Mouse (Mus musculus): ENCODE measurements around the gene Ss18l2. TPM values are rescaled to one million over a fixed set of nuclear protein-coding genes. Genes with fewer than 3 reads are reported as not detected.

Gene Ss18l2
- polyA plus RNA-seq, 1 experiment, result 10.9 TPM

DNA sequence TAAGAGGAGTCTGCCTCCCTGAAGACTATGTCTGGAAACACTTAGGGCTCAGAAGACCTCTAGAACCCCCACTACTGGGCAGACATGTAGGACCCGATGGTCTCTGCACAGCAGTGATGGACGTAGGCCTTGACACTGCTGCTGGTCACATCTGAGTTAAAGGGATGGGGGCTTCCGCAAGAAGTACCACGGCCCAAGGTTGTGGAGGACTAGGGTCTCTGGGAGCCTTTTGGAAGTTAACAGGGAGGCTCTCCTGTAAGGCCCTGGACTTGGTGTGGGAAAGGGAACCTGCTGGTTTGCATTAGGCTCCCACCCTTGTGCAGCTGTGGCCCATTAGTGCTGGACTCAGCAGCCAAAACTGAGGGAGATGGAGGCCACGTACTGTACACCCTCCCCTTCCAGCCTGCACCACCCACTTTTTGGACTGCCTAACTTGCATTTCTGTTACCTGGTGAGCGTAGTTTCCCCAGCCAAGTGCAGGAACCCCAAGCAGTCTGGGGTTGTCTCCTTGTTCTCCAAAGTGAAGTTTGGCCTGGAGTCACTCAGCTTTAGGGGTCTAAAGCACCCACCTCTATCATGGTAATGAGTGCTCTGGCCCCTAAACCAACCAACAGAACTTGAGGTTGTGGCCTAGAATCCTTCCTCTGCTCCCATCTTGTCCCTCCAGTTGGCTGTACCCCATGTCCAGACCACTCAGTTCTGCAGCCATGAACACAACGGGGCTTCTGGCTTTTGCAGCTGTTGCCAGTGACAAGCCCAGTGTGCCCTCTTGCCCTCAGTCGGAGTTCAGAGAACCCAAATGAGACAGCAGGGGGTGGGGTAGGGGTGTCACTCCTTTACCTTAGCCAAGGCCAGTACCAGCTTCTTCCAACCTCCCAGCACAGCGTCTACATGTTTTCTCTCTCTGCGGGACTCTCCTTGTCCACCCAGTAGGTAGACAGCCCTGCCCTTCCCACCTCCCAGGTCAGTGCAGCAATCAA is 48.0 kb downstream of the Ss18l2 start:
- 52% methylated on average over 10 of the region's 10 CpGs for WGBS
- H3K36me3 ChIP-seq (ENCODE audit: control insufficient read depth, insufficient read depth, low read length), result peaks cover 26% of the 10 kb centered on the region
- TF ChIP-seq POLR2A (IDR thresholded peaks at IDR 0.05; ENCODE audit: low read depth, low read length), result no peak
- TF ChIP-seq CTCF (IDR thresholded peaks at IDR 0.05; ENCODE audit: extremely low read depth, insufficient read length, insufficient replicate concordance, low read depth, low read length), result no peak
- peaks cover 9% of the 10 kb centered on the region for H3K4me1 ChIP-seq (ENCODE audit: control insufficient read depth, insufficient read depth, insufficient read length, low read length)
- H3K27ac ChIP-seq (ENCODE audit: insufficient read depth, low read depth, low read length), result no peak overlapping the region
- peaks cover 22% of the 10 kb centered on the region for H3K27me3 ChIP-seq (ENCODE audit: control insufficient read depth, insufficient read depth, low read length)
- no peak overlapping the region for H3K4me3 ChIP-seq (ENCODE audit: low read depth, low read length)

DNA sequence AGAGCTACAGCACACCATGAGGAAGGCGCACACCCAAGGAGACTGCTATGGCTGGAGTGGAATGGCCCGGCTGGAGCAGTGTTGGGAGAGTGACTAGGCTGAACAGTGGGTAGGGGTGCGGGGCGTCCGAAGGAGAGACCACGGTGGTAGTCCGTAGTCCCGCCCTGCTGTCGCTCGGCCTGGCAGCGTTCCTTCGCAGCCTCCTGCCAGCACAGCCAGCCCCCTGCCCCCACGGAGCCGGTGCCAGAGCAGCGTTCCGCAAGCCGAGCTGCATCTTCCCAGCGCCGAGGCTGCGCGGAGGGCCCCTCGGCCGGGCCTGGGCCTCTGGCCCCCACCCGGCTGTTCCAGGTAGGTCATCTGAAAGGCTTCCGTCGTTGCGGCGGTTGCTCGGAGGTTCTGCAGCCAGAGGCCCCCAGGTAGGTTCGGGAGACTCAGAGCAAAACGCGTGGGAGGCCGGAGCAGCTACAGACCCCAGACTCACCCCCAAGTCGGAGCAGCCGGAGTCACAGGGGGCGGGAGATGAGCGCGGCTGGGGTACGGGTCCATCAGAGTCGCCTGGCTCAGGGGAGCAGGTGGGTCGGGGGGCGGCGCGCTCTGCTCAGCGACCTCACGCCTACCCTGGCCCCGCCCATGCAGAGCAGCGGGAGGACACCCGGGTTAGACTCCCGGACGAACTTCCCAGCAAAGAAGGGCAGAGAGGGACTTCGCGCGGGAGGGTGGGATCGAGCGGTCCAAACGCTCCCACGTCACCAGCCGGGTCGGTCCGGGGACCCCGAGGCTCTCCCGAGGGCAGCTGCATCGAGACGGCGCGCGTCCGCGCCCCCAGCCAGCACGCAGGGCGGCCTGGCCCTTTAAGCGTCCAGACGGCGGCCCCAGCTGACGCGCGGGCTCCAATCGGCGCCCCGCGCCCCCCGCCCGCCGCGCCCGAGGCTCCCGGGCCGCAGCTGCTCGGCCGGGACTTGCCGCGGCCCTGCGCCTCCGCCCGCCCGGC is 49.3 kb downstream of the Ss18l2 start, which contains the start of gene Zfp651:
Gene Zfp651 (plus strand): TSS at position 240 of the 991 bp plus-strand sequence.
- H3K4me1 ChIP-seq (ENCODE audit: control insufficient read depth, insufficient read depth, insufficient read length, low read length), result peaks cover 9% of the 10 kb centered on the region
- 1% methylated on average over 97 of the region's 97 CpGs for WGBS
- peaks cover 18% of the 10 kb centered on the region for H3K36me3 ChIP-seq (ENCODE audit: control insufficient read depth, insufficient read depth, low read length)
- peaks cover 22% of the 10 kb centered on the region for H3K27me3 ChIP-seq (ENCODE audit: control insufficient read depth, insufficient read depth, low read length)
- peak within 1 kb of the TSS; percentile 83 for H3K4me3 ChIP-seq (ENCODE audit: low read depth, low read length)
- TF ChIP-seq CTCF (IDR thresholded peaks at IDR 0.05; ENCODE audit: extremely low read depth, insufficient read length, insufficient replicate concordance, low read depth, low read length), result no peak
- TF ChIP-seq POLR2A (IDR thresholded peaks at IDR 0.05; ENCODE audit: low read depth, low read length), result no peak
- H3K27ac ChIP-seq (ENCODE audit: insufficient read depth, low read depth, low read length), result no peak within 1 kb of the TSS

DNA sequence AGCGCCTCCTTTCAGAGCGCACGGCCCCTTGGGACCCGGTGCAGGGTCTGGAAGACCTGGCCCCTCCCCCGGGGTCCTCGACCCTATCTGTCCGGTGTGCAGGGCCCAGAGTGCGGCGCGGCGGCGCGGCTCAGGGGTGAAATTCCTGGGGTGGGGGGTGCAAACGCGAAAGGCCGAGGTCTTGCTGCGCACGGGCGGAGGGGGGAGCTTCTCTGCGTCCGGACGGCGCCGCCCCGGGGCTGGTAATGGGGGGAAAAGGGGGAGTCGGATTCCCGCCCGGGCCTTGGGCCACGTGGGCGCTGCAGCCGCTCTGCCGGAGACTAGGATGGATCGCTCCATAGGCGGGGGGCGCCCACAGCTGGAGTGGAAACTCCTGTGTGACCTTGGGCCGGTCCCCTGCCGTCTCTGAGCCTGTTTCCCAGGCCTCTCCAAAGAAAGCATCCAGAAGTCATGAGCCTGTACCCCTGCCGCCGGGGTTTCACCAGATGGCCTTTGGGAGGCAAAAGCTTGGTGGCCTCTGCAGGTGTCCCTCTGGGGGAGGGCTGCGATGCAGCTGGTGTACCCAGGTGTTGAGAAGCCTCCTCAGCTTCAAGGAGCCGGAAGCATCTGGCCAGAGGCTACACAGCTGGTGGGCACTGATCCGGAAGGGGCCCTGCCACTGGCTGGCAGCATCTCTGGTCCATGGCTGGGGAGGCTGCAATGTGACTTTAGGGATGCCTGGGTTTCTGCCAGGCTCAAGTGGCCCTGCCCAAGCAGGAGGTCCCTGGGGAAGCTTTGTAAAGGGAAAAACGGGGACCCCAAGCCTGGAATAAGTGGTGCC is 50.4 kb downstream of the Ss18l2 start:
- TF ChIP-seq POLR2A (IDR thresholded peaks at IDR 0.05; ENCODE audit: low read depth, low read length) (no peak), CTCF (IDR thresholded peaks at IDR 0.05; ENCODE audit: extremely low read depth, insufficient read length, insufficient replicate concordance, low read depth, low read length) (no peak)
- Histone ChIP-seq H3K4me3 (ENCODE audit: low read depth, low read length) (peak overlapping the region; percentile 83), H3K27me3 (ENCODE audit: control insufficient read depth, insufficient read depth, low read length) (peaks cover 22% of the 10 kb centered on the region), H3K4me1 (ENCODE audit: control insufficient read depth, insufficient read depth, insufficient read length, low read length) (peaks cover 9% of the 10 kb centered on the region), H3K27ac (ENCODE audit: insufficient read depth, low read depth, low read length) (no peak overlapping the region), H3K36me3 (ENCODE audit: control insufficient read depth, insufficient read depth, low read length) (peaks cover 9% of the 10 kb centered on the region)
- 2% methylated on average over 43 of the region's 43 CpGs for WGBS

DNA sequence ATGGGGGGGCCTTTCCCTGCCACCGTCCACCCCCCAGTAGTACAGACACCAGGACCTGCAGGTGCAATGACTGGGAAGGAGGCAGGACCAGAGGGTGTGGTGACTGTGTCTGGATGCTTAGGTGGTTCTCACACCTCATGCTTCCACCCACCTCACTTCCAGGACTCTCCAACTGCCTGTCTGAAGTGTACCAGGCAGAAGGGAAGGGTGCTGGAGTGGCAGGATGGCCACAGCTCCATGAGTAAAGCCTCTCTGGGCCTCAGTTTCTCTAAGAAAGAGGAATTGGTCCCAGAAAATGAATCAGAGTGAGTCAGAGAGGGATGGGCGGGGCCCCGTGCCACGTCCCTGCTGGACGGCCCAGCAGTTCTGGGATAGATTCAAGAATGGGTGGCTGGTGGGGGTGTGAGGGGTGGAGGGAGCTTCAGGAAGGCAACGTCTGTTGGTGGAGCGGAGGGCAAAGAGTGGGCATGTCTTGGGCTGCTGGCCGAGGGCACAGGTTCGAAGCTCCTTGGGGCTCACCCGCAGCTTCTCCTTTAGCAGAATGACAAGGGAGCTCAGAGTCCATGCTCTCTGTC is 51.0 kb downstream of the Ss18l2 start:
- peaks cover 5% of the 10 kb centered on the region for H3K36me3 ChIP-seq (ENCODE audit: control insufficient read depth, insufficient read depth, low read length)
- H3K4me1 ChIP-seq (ENCODE audit: control insufficient read depth, insufficient read depth, insufficient read length, low read length), result peaks cover 9% of the 10 kb centered on the region
- no peak overlapping the region for H3K4me3 ChIP-seq (ENCODE audit: low read depth, low read length)
- H3K27ac ChIP-seq (ENCODE audit: insufficient read depth, low read depth, low read length), result no peak overlapping the region
- no peak for TF ChIP-seq POLR2A (IDR thresholded peaks at IDR 0.05; ENCODE audit: low read depth, low read length)
- no peak for TF ChIP-seq CTCF (IDR thresholded peaks at IDR 0.05; ENCODE audit: extremely low read depth, insufficient read length, insufficient replicate concordance, low read depth, low read length)
- peaks cover 22% of the 10 kb centered on the region for H3K27me3 ChIP-seq (ENCODE audit: control insufficient read depth, insufficient read depth, low read length)
- WGBS, result 51% methylated on average over 10 of the region's 10 CpGs

DNA sequence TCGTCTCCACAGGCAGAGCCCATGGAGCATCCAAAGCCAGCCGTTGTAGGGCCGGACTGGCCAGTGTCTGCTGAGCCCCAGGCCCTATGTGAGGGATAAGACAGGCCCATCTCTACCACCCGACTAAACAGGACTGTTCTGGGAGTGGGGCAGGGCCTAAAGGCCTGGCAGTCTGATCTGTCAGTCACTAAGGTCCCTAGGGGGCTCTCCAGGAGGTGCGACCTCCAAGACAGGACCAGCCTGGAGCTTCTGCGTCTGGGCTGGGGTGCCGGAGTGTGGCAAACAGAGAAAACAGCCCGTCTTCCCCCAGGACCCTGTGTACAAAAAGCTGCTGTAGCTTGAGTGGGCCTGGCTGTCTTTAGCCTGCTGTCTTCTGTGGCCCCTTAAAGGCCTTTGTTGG is 51.7 kb downstream of the Ss18l2 start:
- peaks cover 9% of the 10 kb centered on the region for H3K4me1 ChIP-seq (ENCODE audit: control insufficient read depth, insufficient read depth, insufficient read length, low read length)
- 86% methylated on average over 8 of the region's 8 CpGs for WGBS

DNA sequence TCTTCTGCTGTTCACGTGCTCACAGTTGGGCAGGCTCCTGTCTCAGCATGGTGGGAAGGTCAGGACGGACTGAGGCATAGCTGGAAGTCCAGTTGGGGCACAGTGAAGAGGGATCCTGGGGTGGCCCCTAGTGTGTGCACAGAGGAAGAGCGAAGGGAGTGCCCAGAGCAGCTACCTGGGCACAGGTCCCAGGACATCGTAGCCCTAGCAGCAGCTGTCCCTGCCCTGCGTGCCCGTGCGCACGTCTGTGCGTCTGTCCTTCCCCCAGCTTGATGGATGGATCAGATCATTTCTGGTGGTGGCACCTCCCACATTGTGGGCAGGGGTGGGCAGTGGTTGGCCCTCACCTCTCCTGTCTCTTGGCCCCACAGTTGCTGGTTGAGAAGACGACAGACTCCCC is 52.1 kb downstream of the Ss18l2 start:
- 92% methylated on average over 10 of the region's 10 CpGs for WGBS
- Histone ChIP-seq H3K4me1 (ENCODE audit: control insufficient read depth, insufficient read depth, insufficient read length, low read length) (peaks cover 9% of the 10 kb centered on the region), H3K36me3 (ENCODE audit: control insufficient read depth, insufficient read depth, low read length) (no peaks in the 10 kb centered on the region), H3K27me3 (ENCODE audit: control insufficient read depth, insufficient read depth, low read length) (peaks cover 22% of the 10 kb centered on the region), H3K27ac (ENCODE audit: insufficient read depth, low read depth, low read length) (no peak overlapping the region), H3K4me3 (ENCODE audit: low read depth, low read length) (no peak overlapping the region)
- no peak for TF ChIP-seq POLR2A (IDR thresholded peaks at IDR 0.05; ENCODE audit: low read depth, low read length)
- no peak for TF ChIP-seq CTCF (IDR thresholded peaks at IDR 0.05; ENCODE audit: extremely low read depth, insufficient read length, insufficient replicate concordance, low read depth, low read length)

More for the DNA sequence above, 51.7 kb downstream of the Ss18l2 start:
- Histone ChIP-seq H3K27me3 (ENCODE audit: control insufficient read depth, insufficient read depth, low read length) (peaks cover 22% of the 10 kb centered on the region), H3K4me3 (ENCODE audit: low read depth, low read length) (no peak overlapping the region), H3K36me3 (ENCODE audit: control insufficient read depth, insufficient read depth, low read length) (peaks cover 2% of the 10 kb centered on the region; the same call in 1 of the 2 replicates), H3K27ac (ENCODE audit: insufficient read depth, low read depth, low read length) (no peak overlapping the region)
- TF ChIP-seq POLR2A (IDR thresholded peaks at IDR 0.05; ENCODE audit: low read depth, low read length), result no peak
- TF ChIP-seq CTCF (IDR thresholded peaks at IDR 0.05; ENCODE audit: extremely low read depth, insufficient read length, insufficient replicate concordance, low read depth, low read length), result no peak
